Mouse (Mus musculus): ENCODE data around the gene Pate2.

DNA sequence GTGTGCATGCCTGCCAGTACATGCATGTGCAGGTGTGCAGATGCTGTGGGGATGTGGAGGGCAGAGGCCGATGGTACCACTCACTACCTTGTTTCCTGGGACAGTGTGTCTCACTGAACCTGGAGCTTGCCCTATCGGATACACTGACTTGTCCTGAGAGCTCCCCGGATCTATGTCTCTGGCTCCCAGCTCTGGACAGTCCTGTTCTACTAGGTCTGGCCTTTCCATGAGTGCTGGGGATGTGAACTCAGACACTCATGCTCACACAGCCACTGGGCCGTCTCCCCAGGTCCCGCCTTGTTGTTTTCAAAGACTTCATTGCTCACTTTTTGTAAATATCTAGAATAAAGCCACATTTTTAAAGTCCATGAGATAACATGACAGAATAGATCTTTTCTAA lies 29.1 kb upstream of the Pate2 start:
- TF ChIP-seq CTCF (IDR thresholded peaks at IDR 0.05 in 2 of 3, conservative IDR thresholded peaks at IDR 0.05 in 1 of 3; ENCODE audit: control insufficient read depth in 1 of 3, insufficient read depth in 1 of 3, low read depth in 2 of 3, low read length in 3 of 3, poor library complexity in 1 of 3, severe bottlenecking in 1 of 3) (no peak), POLR2AphosphoS2 (IDR thresholded peaks at IDR 0.05; ENCODE audit: low read length) (no peak), ETS1 (IDR thresholded peaks at IDR 0.05; ENCODE audit: low read depth, low read length) (no peak), POLR2A (IDR thresholded peaks at IDR 0.05; ENCODE audit: control insufficient read depth in 1 of 2, insufficient read depth in 1 of 2, low read depth in 1 of 2, low read length in 2 of 2, poor library complexity in 1 of 2) (no peak), HCFC1 (IDR thresholded peaks at IDR 0.05; ENCODE audit: low read depth, low read length) (no peak), ELF1 (IDR thresholded peaks at IDR 0.05; ENCODE audit: low read depth, low read length) (no peak), CHD2 (IDR thresholded peaks at IDR 0.05; ENCODE audit: low read length) (no peak), MEF2A (IDR thresholded peaks at IDR 0.05; ENCODE audit: extremely low read depth, insufficient replicate concordance, low read depth, low read length, poor library complexity, severe bottlenecking) (no peak), CHD1 (IDR thresholded peaks at IDR 0.05; ENCODE audit: low read depth, low read length) (no peak), BHLHE40 (IDR thresholded peaks at IDR 0.05; ENCODE audit: borderline replicate concordance, low read depth, low read length) (no peak), JUND (IDR thresholded peaks at IDR 0.05; ENCODE audit: low read depth, low read length) (no peak), ZMIZ1 (IDR thresholded peaks at IDR 0.05; ENCODE audit: low read depth, low read length) (no peak), GATA1 (IDR thresholded peaks at IDR 0.05; ENCODE audit: low read depth, low read length) (no peak)
